Mouse (Mus musculus) heart, adult 11 months (tissue): ENCODE data around the gene Chkb.
A peak's percentile ranks its signal among the peaks of the same experiment; 100 is the strongest.

Source experiments
- DNase-seq: peaks from one replicate; pipeline ENCODE4 v3.0.0; 2022

Gene Chkb

GRCm38 (mm10) chr15:89396883-89397282 lies 32.8 kb downstream of the Chkb start:
- no peak for DNase-seq

GRCm38 (mm10) chr15:89390081-89390480 lies 39.6 kb downstream of the Chkb start:
- DNase-seq: no peak

DNA sequence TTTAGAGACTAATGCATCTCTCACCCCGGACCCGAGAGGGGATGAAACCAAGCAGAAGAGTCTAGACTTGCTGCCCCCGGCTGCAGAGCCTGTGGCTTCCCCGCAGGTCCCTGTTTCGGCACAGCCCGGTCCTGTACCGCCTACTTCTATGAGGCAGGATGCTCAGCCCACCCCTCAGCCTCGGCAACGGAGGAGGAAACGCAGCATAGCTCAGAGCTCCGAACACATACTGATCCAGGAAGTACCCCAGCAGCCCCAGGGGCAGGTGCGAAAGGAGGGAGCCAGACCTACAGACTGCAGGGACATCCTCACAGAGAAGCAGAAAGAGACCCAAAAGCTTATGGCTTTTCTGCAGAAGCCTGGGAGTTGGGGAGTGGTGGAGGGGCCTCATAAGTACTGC lies 42.6 kb downstream of the Chkb start:
- no peak for DNase-seq

DNA sequence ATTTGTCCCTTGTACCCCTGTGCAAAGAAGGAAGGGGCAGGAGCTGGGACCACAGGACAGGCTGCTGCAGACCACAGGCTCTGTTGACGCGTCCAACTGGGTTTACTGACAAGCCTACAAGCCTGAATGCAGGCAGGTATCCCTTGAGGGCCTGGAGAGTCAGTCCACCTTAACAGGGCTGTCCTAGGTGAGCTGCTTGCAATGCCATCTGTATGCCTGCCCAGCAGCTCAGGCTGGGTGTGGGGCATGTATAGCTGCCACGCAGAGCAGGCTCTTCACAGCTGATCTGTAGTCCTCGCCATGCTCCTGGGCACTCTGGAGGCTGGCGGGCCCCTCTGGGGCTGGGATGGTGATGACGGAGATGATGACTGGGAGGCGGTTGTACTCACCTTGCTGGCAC lies 45.1 kb downstream of the Chkb start, which contains the start of gene Klhdc7b:
TSS of gene Klhdc7b (plus strand) at position 301 of the 400 bp plus-strand sequence.
- no peak for DNase-seq

DNA sequence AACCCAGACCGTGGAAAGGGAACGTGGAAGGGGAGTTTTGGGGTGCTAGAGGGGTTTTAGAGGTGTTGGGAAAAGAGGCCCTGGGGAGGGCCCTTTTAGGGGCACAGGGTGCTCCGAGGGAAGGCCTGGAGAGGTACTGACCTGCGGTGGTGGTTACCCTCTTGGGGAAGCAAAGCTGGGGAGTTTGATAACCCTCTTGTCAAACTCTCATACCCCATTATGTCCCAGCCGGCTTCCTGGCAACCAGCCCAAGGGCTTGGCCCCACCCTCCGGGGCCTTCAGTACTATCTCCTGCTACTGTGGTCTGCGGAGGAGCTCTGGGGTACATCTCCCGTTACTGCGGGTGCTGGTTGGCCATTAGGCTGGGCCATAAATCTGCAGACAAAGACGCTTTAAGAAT lies 50.3 kb downstream of the Chkb start:
- peak; percentile 94 for DNase-seq

GRCm38 (mm10) chr15:89378831-89379401 lies 50.8 kb downstream of the Chkb start, which contains the start of gene Odf3b:
TSS of gene Odf3b (minus strand) at chr15:89379282.
- peak; percentile 98 for DNase-seq

- no peak for DNase-seq
Observed at GRCm38 (mm10) chr15:89377938-89378828, 51.5 kb downstream of the Chkb start.

DNA sequence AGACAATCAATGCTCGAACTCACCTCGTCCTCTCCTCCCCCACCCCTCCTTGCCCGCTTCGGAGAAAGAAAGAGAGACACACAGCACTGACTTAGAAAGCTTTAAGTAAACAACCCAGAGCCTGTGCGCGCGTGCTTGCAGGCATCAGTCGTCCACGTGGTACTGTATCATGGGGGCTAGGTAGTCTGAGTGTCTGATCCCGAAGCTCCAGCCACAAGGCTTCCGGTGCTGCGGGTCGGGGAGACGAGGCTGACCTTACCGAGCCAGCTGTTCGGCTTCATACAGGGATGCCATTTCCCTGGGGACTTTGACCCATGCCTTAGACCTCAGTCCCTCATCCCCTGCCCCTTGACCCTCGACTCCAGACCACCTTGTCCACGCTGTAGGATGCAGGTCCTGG lies 52.3 kb downstream of the Chkb start:
- DNase-seq: no peak

DNA sequence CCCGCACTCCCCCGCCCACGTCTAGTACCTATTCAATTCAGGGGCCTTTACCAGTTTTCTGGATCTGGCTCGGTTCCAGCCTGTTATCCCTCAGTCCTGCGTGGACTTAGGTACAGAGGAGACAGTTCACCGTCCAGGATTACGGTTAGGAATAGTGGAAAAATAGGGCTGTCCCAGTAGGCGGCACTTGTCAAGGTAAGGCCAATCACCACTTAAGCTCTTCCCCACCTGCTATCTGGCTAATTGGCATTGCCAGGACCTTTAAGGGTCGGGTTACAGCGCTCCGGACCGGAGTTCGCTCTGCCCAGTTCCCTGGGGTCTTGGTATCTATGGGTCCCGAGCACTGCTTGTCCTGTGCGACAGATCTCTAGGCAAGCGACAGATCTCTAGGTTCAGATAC lies 52.8 kb downstream of the Chkb start, which contains the start of gene Tymp:
TSS of gene Tymp (minus strand) at position 83 of the 400 bp plus-strand sequence.
- no peak for DNase-seq
